Mouse (Mus musculus) heart, embryonic 11.5 days (tissue): Measurements from ENCODE around the gene Adamtsl4. TPM values are rescaled to one million over a fixed set of nuclear protein-coding genes. Genes with fewer than 3 reads are reported as not detected.
"Not testable (repeated sequence)": the region's sequence is repeated elsewhere in the genome, so short reads cannot be mapped to it uniquely, and the experiment has no call there.

Source experiments
- ATAC-seq: fragments of 200-750 bp; cut with Nextera tagmentation; replicated peaks from 2 replicates; pipeline ENCODE4 v1.8.0; 2017; ENCODE audit warnings: moderate library complexity; ENCODE audit not compliant: insufficient number of reproducible peaks, low FRiP score, low TSS enrichment
- H3K27ac ChIP-seq: fragments of 300-500 bp; sonication (generic); 2 replicates; pipeline ENCODE4 v1.5.1; 2014; ENCODE audit warnings: mild to moderate bottlenecking, low read depth, low read length
- H3K27me3 ChIP-seq: fragments of 300-500 bp; sonication (generic); 2 replicates; pipeline ENCODE4 v1.6.1; 2014; ENCODE audit warnings: mild to moderate bottlenecking, low read length, mixed read lengths; ENCODE audit not compliant: control insufficient read depth, insufficient read depth
- H3K36me3 ChIP-seq: fragments of 300-500 bp; sonication (generic); 2 replicates; pipeline ENCODE4 v1.6.1; 2014; ENCODE audit warnings: mild to moderate bottlenecking, low read length, moderate library complexity, mixed read lengths; ENCODE audit not compliant: control insufficient read depth, insufficient read depth
- H3K4me1 ChIP-seq: fragments of 300-500 bp; sonication (generic); 2 replicates; pipeline ENCODE4 v1.6.1; 2014; ENCODE audit warnings: low read length; ENCODE audit not compliant: control insufficient read depth, insufficient read depth
- H3K4me2 ChIP-seq: fragments of 300-500 bp; sonication (generic); 2 replicates; pipeline ENCODE4 v1.6.1; 2014; ENCODE audit warnings: mild to moderate bottlenecking, moderate library complexity
- H3K4me3 ChIP-seq: fragments of 300-500 bp; sonication (generic); 2 replicates; pipeline ENCODE4 v1.5.1; 2014; ENCODE audit warnings: low read depth, low read length
- H3K9ac ChIP-seq: fragments of 300-500 bp; sonication (generic); 2 replicates; pipeline ENCODE4 v1.6.1; 2014; ENCODE audit warnings: mild to moderate bottlenecking, low read depth, low read length, moderate library complexity
- H3K9me3 ChIP-seq: fragments of 300-500 bp; sonication (generic); replicated peaks from 2 replicates; pipeline ENCODE4 v1.6.1; 2016; ENCODE audit warnings: low read length; ENCODE audit not compliant: control insufficient read depth
- WGBS: fragments of 180-500 bp; shearing (Covaris S2); extraction: QIAGEN DNeasy Blood & Tissue Kit; methylation state at CpG from one replicate; pipeline ENCODE4 v1.1.7; 2014; ENCODE audit not compliant: insufficient replicate concordance; 5-methylcytosine and 5-hydroxymethylcytosine counted together
- polyA plus RNA-seq: library from polyadenylated mRNA; unstranded; fragments of >200 nt; fragmentation: Nextera tagmentation; extraction: Ambion mirVana; gene quantifications from 2 replicates; pipeline ENCODE4 v1.2.1, GENCODE M21; 2014

The Adamtsl4 gene
- polyA plus RNA-seq, 1 experiment from 2014 or later, result 3.5 TPM

- Histone ChIP-seq H3K36me3 (peaks cover 8% of the 10 kb centered on the region), H3K9ac (peak overlapping the region; percentile 17; the same call in 1 of the 2 replicates), H3K4me3 (no peak overlapping the region), H3K27ac (peak overlapping the region; percentile 94), H3K9me3 (no peaks in the 10 kb centered on the region), H3K27me3 (no peaks in the 10 kb centered on the region), H3K4me1 (peaks cover 72% of the 10 kb centered on the region), H3K4me2 (peak overlapping the region; percentile 64; the same call in 1 of the 2 replicates)
- no peak for ATAC-seq
- 42% methylated on average over 3 of the region's 3 CpGs for WGBS
Observed at GRCm38 (mm10) chr3:95672461-95672860, 15.3 kb downstream of the Adamtsl4 start.

DNA sequence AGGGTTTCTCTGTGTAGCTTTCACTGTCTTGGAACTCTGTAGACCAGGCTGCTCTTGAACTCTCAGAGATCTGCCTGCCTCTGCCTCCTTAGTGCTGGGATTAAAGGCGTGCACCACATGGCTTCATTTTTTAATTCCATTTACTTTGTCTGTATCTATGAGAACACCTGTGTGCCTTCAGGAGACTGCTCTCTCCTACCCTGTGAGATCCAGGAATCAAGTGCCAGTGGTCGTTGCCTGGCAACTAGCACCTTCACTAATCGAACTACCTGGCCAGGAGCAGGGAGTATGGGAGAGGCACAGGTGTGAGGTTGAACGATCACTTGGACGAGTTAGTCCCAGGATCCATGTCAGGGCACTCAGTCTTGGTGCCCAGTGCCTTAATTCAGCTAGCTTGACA lies 16.5 kb downstream of the Adamtsl4 start:
- Histone ChIP-seq H3K9me3 (no peaks in the 10 kb centered on the region), H3K27me3 (no peaks in the 10 kb centered on the region), H3K9ac (no peak overlapping the region), H3K36me3 (peaks cover 8% of the 10 kb centered on the region), H3K27ac (no peak overlapping the region), H3K4me2 (no peak overlapping the region), H3K4me1 (peaks cover 75% of the 10 kb centered on the region), H3K4me3 (no peak overlapping the region)
- no peak for ATAC-seq
- WGBS, result 89% methylated on average over 5 of the region's 5 CpGs

DNA sequence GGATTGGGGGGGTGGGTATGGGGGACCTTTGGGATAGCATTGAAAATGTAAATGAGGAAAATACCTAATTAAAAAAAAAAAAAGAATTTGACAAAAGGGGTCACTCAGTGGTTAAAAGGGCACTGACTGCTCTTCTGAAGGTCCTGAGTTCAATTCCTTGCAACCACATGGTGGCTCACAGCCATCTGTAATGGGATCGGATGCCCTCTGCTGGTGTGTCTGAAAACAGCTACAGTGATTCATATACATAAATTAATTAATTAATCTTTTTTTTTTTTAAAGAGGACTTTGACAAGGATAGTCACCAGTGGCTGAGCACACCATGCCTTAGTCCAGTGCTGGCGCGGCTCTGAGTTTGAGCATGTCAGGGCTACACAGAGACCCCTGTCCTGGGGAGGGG lies 17.3 kb downstream of the Adamtsl4 start:
- not testable (repeated sequence) for ATAC-seq, H3K9ac ChIP-seq, H3K27me3 ChIP-seq, H3K36me3 ChIP-seq, H3K4me2 ChIP-seq, H3K27ac ChIP-seq, H3K9me3 ChIP-seq, H3K4me3 ChIP-seq
- 98% methylated on average over 3 of the region's 3 CpGs for WGBS
- H3K4me1 ChIP-seq, result peaks cover 73% of the 10 kb centered on the region

GRCm38 (mm10) chr3:95669309-95669665 lies 18.4 kb downstream of the Adamtsl4 start:
- no peaks in the 10 kb centered on the region for H3K27me3 ChIP-seq
- H3K9me3 ChIP-seq, result no peaks in the 10 kb centered on the region
- H3K9ac ChIP-seq, result no peak overlapping the region
- peaks cover 72% of the 10 kb centered on the region for H3K4me1 ChIP-seq
- H3K27ac ChIP-seq, result no peak overlapping the region
- 89% methylated on average over 3 of the region's 3 CpGs for WGBS
- H3K36me3 ChIP-seq, result peaks cover 15% of the 10 kb centered on the region
- ATAC-seq, result no peak
- H3K4me2 ChIP-seq, result no peak overlapping the region
- 0 out of 2 replicates have a peak overlapping the region, but pooled peaks have one; percentile 8 for H3K4me3 ChIP-seq

DNA sequence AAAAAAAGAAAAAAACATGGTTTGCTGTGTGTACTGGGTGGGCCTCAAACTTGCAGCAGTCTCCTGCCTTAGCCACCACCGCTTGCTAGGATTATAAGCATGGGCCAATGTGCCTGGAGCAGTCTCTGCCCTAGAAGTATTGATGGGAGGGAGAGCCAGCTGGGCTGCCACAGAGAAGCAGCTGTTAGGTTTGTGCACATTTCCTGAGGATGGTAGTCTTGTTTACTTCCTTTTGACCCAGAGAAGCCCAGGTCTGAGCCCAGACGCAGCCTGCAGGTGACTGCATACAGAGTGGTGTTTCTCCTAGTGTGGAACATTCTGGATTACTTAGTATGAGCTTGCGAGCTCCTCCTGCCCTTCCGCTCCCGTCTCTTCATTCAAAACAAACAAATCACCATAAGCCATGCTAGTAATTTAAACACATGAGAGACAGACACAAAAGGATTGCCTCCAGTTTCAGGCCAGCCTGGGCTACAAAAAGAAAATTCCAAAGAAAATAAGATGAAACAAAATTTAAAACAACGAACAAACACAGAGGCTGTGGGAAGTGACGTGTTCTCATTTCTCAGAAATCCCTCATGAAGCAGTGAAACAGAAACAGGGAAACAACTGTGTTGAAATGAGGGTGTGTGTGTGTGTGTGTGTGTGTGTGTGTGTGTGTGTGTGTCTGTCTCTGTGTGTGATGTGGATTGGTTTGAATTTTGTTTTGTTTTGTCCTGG lies 19.0 kb downstream of the Adamtsl4 start:
- Histone ChIP-seq H3K36me3 (peaks cover 17% of the 10 kb centered on the region), H3K9me3 (no peaks in the 10 kb centered on the region), H3K4me2 (no peak overlapping the region), H3K27ac (peak overlapping the region; percentile 78), H3K4me1 (peaks cover 72% of the 10 kb centered on the region), H3K9ac (0 out of 2 replicates have a peak overlapping the region, but pooled peaks have one; percentile 34), H3K27me3 (no peaks in the 10 kb centered on the region), H3K4me3 (no peak overlapping the region)
- 81% methylated on average over 7 of the region's 7 CpGs for WGBS
- ATAC-seq, result no peak

DNA sequence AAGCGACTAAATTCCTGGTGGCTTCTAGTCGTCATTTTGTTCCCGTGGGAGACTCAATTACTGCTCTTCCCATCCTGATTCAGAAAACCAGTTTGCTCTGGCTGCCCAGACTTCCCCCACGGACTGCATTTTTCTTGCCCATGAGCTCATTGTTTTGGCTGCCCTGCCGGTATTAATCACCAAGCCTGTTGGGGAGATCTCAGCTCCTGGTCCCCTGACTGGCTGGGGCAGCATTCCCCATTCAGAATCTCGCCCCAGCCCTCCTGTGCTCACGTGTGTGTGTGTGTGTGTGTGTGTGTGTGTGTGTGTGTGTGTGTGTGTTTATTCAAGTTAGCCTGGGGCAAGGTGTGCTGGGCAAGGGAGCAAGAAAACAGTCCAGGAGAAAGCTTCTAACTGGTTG lies 19.7 kb downstream of the Adamtsl4 start:
- peaks cover 19% of the 10 kb centered on the region for H3K36me3 ChIP-seq
- 31% methylated on average over 7 of the region's 7 CpGs for WGBS
- H3K4me1 ChIP-seq, result peaks cover 72% of the 10 kb centered on the region
- H3K27me3 ChIP-seq, result no peaks in the 10 kb centered on the region
- H3K4me3 ChIP-seq, result no peak overlapping the region
- peak overlapping the region; percentile 32 for H3K4me2 ChIP-seq
- H3K9ac ChIP-seq, result peak overlapping the region; percentile 66
- H3K9me3 ChIP-seq, result no peaks in the 10 kb centered on the region
- ATAC-seq, result no peak
- peak overlapping the region; percentile 78 for H3K27ac ChIP-seq

DNA sequence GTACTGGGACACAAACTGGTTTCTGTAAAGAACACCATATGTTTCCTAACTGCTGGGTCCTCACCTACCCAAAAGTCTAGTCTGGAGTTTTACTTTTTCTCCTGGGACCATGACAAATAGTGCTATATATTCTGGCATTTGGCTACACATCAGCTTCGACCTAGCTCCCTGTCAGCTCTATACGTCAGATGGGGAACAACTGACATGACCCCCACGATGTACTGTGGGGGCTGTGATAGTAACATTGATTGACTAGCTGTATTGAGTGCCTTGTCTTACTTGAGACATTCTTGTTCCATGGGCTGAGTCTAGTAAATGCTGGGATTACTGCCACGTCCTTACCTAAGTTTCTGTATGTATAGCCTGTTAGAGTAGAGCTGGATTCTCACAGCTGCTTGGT lies 20.2 kb downstream of the Adamtsl4 start:
- peaks cover 72% of the 10 kb centered on the region for H3K4me1 ChIP-seq
- H3K4me3 ChIP-seq, result no peak overlapping the region
- H3K27ac ChIP-seq, result peak overlapping the region; percentile 78
- H3K9me3 ChIP-seq, result no peaks in the 10 kb centered on the region
- peak overlapping the region; percentile 32 for H3K4me2 ChIP-seq
- H3K27me3 ChIP-seq, result no peaks in the 10 kb centered on the region
- H3K36me3 ChIP-seq, result peaks cover 19% of the 10 kb centered on the region
- H3K9ac ChIP-seq, result peak overlapping the region; percentile 66; the same call in 1 of the 2 replicates
- no peak for ATAC-seq
- 34% methylated on average over 4 of the region's 4 CpGs for WGBS

DNA sequence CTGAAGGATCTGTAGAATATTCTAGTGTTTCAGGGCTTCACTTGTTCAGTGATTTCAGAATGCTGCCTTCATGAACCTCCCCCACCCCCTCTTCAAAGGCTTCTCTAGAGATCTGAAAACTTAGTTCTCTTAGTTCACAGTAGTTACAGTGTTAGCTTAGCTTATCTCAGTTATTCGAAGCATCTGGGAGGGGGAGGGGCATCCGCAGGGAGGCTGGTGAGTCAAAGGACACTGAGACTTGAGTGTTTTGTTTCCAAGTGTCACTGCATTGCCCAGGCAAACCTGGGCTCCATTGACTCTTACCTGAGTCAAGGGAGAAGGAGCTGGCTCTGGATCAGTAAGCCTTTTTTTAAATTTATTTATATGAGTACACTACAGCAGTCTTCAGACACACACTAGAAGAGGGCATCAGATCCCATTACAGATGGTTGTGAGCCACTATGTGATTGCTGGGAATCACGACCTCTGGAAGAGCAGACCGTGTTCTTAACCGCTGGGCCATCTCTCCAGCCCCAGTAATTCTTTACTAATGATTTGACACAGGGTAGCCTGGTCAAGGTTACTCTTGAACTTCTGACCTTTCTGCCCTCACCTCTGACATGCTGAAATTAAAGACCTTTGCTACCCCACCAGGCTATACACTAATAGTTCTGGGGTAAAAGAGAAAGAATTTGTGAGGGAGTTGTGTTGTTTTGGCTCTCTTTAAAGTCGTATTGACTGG lies 21.4 kb downstream of the Adamtsl4 start:
- H3K4me1 ChIP-seq, result peaks cover 69% of the 10 kb centered on the region
- no peak overlapping the region for H3K9ac ChIP-seq
- peak overlapping the region; percentile 78 for H3K27ac ChIP-seq
- 14% methylated on average over 6 of the region's 6 CpGs for WGBS
- H3K36me3 ChIP-seq, result peaks cover 19% of the 10 kb centered on the region
- no peak overlapping the region for H3K4me3 ChIP-seq
- H3K9me3 ChIP-seq, result no peaks in the 10 kb centered on the region
- H3K27me3 ChIP-seq, result no peaks in the 10 kb centered on the region
- peak overlapping the region; percentile 32 for H3K4me2 ChIP-seq
- peak; percentile 75 for ATAC-seq
